Comparison of ENCODE assay signal across 11 mouse cellular contexts in the genomic region with DNA sequence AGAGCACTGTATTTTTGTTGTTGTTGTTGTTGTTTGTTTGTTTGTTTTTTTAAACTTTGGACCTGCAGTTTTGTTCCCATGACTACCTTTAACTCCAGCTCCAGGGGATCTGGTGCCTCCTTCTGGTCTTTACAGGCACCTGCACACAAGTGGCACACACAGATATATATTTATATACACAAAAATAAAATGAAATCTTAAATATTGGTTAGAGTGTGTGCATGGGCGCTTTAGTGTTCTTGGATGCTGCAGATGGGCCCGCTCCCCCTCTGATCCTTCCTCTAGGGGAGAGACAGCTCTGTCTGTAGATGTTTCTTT. TPM values are rescaled to one million over a fixed set of nuclear protein-coding genes. Genes with fewer than 3 reads are reported as not detected.
A peak's percentile ranks its signal among the peaks of the same experiment; 100 is the strongest.
DNase-seq lines count a peak whose midpoint lies in the region; ATAC-seq and TF ChIP-seq lines count a peak whose summit lies in the region.
"Had no signal": no experiment of that assay in that cellular context is flagged by ENCODE, and none has a peak within 500 bp of the region (broad histone marks: within the 10 kb centered on the region; RNA-seq: fewer than 3 reads in every experiment).

No protein-coding gene starts in this region.

- DNase-seq in embryonic facial prominence, embryonic 10.5 days (ENCODE audit: low spot score) = no peak
- DNase-seq in kidney, postnatal 0 days (ENCODE audit: low spot score) = no peak
- DNase-seq in kidney, adult 9 months = no peak
- no peak for DNase-seq in ES-E14 (ENCODE audit: low read depth, low spot score)
- DNase-seq in urinary bladder, adult 18-20 months (ENCODE audit: low spot score in 2 of 2) = no peak
- no peak for DNase-seq in adrenal gland, adult (ENCODE audit: inconsistent age in 2 of 2, low spot score in 1 of 2)
- DNase-seq: gastrocnemius, postnatal 36 days; lung, adult 2 months had no signal

- no peak overlapping the region for H3K9ac ChIP-seq in embryonic facial prominence, embryonic 12.5 days
- H3K9ac ChIP-seq in kidney, postnatal 0 days (ENCODE audit: low read depth, low read length) = no peak overlapping the region
- no peak overlapping the region for H3K9ac ChIP-seq in ES-E14 (ENCODE audit: insufficient read depth, low read depth, low read length, poor library complexity, severe bottlenecking)
- no peak overlapping the region for H3K9ac ChIP-seq in intestine, embryonic 16.5 days (ENCODE audit: low read depth, low read length)
- H3K9ac ChIP-seq: neural tube, embryonic 12.5 days had no signal

- in situ Hi-C loops in ES-E14 (cut with MboI; ENCODE audit: low sequenced_read_pairs in 2 of 2, unreplicated experiment in 2 of 2) = no loop called here

- H3K36me3 ChIP-seq in embryonic facial prominence, embryonic 12.5 days = peaks cover 9% of the 10 kb centered on the region
- H3K36me3 ChIP-seq in embryonic facial prominence, embryonic 10.5 days (replicated peaks) = peaks cover 21% of the 10 kb centered on the region
- peaks cover 7% of the 10 kb centered on the region for H3K36me3 ChIP-seq in kidney, postnatal 0 days (ENCODE audit: insufficient read depth, low read length)
- peaks cover 6% of the 10 kb centered on the region; the same call in 1 of the 2 replicates for H3K36me3 ChIP-seq in ES-E14 (ENCODE audit: control insufficient read depth, insufficient read depth, low read length, poor library complexity, severe bottlenecking)
- H3K36me3 ChIP-seq in intestine, embryonic 16.5 days (ENCODE audit: control insufficient read depth, insufficient read depth, low read length) = peaks cover 4% of the 10 kb centered on the region

- peaks cover 27% of the 10 kb centered on the region for H3K4me1 ChIP-seq in embryonic facial prominence, embryonic 12.5 days
- H3K4me1 ChIP-seq in embryonic facial prominence, embryonic 10.5 days = peaks cover 16% of the 10 kb centered on the region
- H3K4me1 ChIP-seq in kidney, postnatal 0 days (replicated peaks; ENCODE audit: insufficient read depth, low read length) = peaks cover 10% of the 10 kb centered on the region
- peaks cover 23 to 32% of the 10 kb centered on the region in 2 experiments for H3K4me1 ChIP-seq in ES-E14 (ENCODE audit: control insufficient read depth in 2 of 2, insufficient read depth in 2 of 2, low read length in 2 of 2, poor library complexity in 1 of 2)
- H3K4me1 ChIP-seq in intestine, embryonic 16.5 days (ENCODE audit: control insufficient read depth, insufficient read depth, low read length) = peaks cover 44% of the 10 kb centered on the region

- peak; percentile 31; the same call in 1 of the 2 replicates for TF ChIP-seq CTCF in kidney, postnatal 0 days (IDR thresholded peaks at IDR 0.05; ENCODE audit: low read depth)

- H3K27me3 ChIP-seq in embryonic facial prominence, embryonic 12.5 days = no peaks in the 10 kb centered on the region
- H3K27me3 ChIP-seq in embryonic facial prominence, embryonic 10.5 days (replicated peaks; ENCODE audit: low read depth, poor library complexity, severe bottlenecking) = no peaks in the 10 kb centered on the region
- no peaks in the 10 kb centered on the region for H3K27me3 ChIP-seq in kidney, postnatal 0 days (ENCODE audit: insufficient read depth, low read length)
- H3K27me3 ChIP-seq in intestine, embryonic 16.5 days (replicated peaks; ENCODE audit: control insufficient read depth, insufficient read depth, low read length) = no peaks in the 10 kb centered on the region
- H3K27me3 ChIP-seq: neural tube, embryonic 12.5 days had no signal

- ATAC-seq in embryonic facial prominence, embryonic 12.5 days (ENCODE audit: insufficient number of reproducible peaks, insufficient read depth, low FRiP score, low TSS enrichment) = no peak
- no peak for ATAC-seq in kidney, postnatal 0 days (replicated peaks; ENCODE audit: low FRiP score, low read depth)
- ATAC-seq in intestine, embryonic 16.5 days = no peak

- peak overlapping the region; percentile 63; the same call in 1 of the 2 replicates for H3K27ac ChIP-seq in embryonic facial prominence, embryonic 12.5 days
- H3K27ac ChIP-seq in embryonic facial prominence, embryonic 10.5 days (replicated peaks) = no peak overlapping the region
- 0 out of 2 replicates have a peak overlapping the region, but pooled peaks have one; percentile 57 for H3K27ac ChIP-seq in kidney, postnatal 0 days
- peak overlapping the region; percentile 65; the same call in 1 of the 2 replicates for H3K27ac ChIP-seq in ES-E14 (ENCODE audit: insufficient read depth, low read depth, low read length, poor library complexity, severe bottlenecking)
- peak overlapping the region; percentile 62 for H3K27ac ChIP-seq in intestine, embryonic 16.5 days (ENCODE audit: low read length)
- H3K27ac ChIP-seq: neural tube, embryonic 12.5 days had no signal

- H3K4me2 ChIP-seq in embryonic facial prominence, embryonic 12.5 days (replicated peaks) = no peak overlapping the region
- H3K4me2 ChIP-seq in kidney, postnatal 0 days (ENCODE audit: low read length) = no peak overlapping the region
- H3K4me2 ChIP-seq in intestine, embryonic 16.5 days (ENCODE audit: low read depth, low read length) = no peak overlapping the region
- H3K4me2 ChIP-seq: neural tube, embryonic 12.5 days had no signal

- H3K9me3 ChIP-seq in embryonic facial prominence, embryonic 12.5 days = no peaks in the 10 kb centered on the region
- H3K9me3 ChIP-seq in embryonic facial prominence, embryonic 10.5 days = no peaks in the 10 kb centered on the region
- no peaks in the 10 kb centered on the region for H3K9me3 ChIP-seq in kidney, postnatal 0 days (replicated peaks; ENCODE audit: low read length)
- H3K9me3 ChIP-seq in ES-E14 (ENCODE audit: control insufficient read depth, insufficient read depth, low read depth, low read length) = no peaks in the 10 kb centered on the region
- H3K9me3 ChIP-seq in intestine, embryonic 16.5 days (ENCODE audit: control insufficient read depth, low read length) = no peaks in the 10 kb centered on the region
- H3K9me3 ChIP-seq: neural tube, embryonic 12.5 days had no signal

- 98% methylated on average over 2 of the region's 2 CpGs for WGBS in embryonic facial prominence, embryonic 12.5 days
- WGBS in embryonic facial prominence, embryonic 10.5 days = 94% methylated on average over 2 of the region's 2 CpGs
- WGBS in kidney, postnatal 0 days = 93% methylated on average over 2 of the region's 2 CpGs
- 91% methylated on average over 2 of the region's 2 CpGs for WGBS in intestine, embryonic 16.5 days

- no peak overlapping the region for H3K4me3 ChIP-seq in embryonic facial prominence, embryonic 12.5 days
- no peak overlapping the region for H3K4me3 ChIP-seq in embryonic facial prominence, embryonic 10.5 days
- H3K4me3 ChIP-seq in kidney, postnatal 0 days (replicated peaks; ENCODE audit: low read depth, low read length) = no peak overlapping the region
- no peak overlapping the region for H3K4me3 ChIP-seq in ES-E14 (ENCODE audit: insufficient read depth in 1 of 2, low read depth in 1 of 2, low read length in 2 of 2, poor library complexity in 1 of 2, severe bottlenecking in 1 of 2)
- H3K4me3 ChIP-seq in intestine, embryonic 16.5 days (ENCODE audit: low read length) = no peak overlapping the region
- H3K4me3 ChIP-seq: neural tube, embryonic 12.5 days had no signal

TF ChIP-seq in ES-E14, 5 proteins besides CTCF, POLR2A, EP300 and RAD21:
- TF ChIP-seq ZNF384 (IDR thresholded peaks at IDR 0.05; ENCODE audit: low read depth, low read length) (no peak), ZC3H11A (IDR thresholded peaks at IDR 0.05; ENCODE audit: borderline replicate concordance, low read depth, low read length) (no peak), MAFK (IDR thresholded peaks at IDR 0.05; ENCODE audit: insufficient read depth, low read depth, low read length) (no peak), HCFC1 (IDR thresholded peaks at IDR 0.05; ENCODE audit: borderline replicate concordance, insufficient read depth, low read length) (no peak), CHD2 (IDR thresholded peaks at IDR 0.05; ENCODE audit: low read depth, low read length) (no peak)
TF ChIP-seq in ES-E14: peak in this region for 0.

RNA-seq across cellular contexts. Expression of gene Vdac1, which starts 9.4 kb away (rescaled TPM):
- polyA plus RNA-seq in embryonic facial prominence, embryonic 12.5 days (2016; fragmentation: Nextera tagmentation; extraction: Ambion mirVana) = 218 and 222 TPM in 2 replicates
- 204 and 209 TPM in 2 replicates for polyA plus RNA-seq in embryonic facial prominence, embryonic 10.5 days (2016; fragmentation: Nextera tagmentation; extraction: Ambion mirVana)
- polyA plus RNA-seq in kidney, postnatal 0 days (2015; fragmentation: Nextera tagmentation; extraction: Ambion mirVana) = 355 and 398 TPM in 2 replicates
- 238 and 268 TPM in 2 replicates for total RNA-seq in ES-E14 (2012; rRNA removed)
- polyA plus RNA-seq in intestine, embryonic 16.5 days (2015; fragmentation: Nextera tagmentation; extraction: Ambion mirVana) = 311 and 337 TPM in 2 replicates

RNA-seq across cellular contexts. Expression of gene 9530068E07Rik, which starts 26.1 kb away (rescaled TPM):
- polyA plus RNA-seq in embryonic facial prominence, embryonic 12.5 days (2016; fragmentation: Nextera tagmentation; extraction: Ambion mirVana) = 184 and 193 TPM in 2 replicates
- 165 and 169 TPM in 2 replicates for polyA plus RNA-seq in embryonic facial prominence, embryonic 10.5 days (2016; fragmentation: Nextera tagmentation; extraction: Ambion mirVana)
- polyA plus RNA-seq in kidney, postnatal 0 days (2015; fragmentation: Nextera tagmentation; extraction: Ambion mirVana) = 228 and 245 TPM in 2 replicates
- 54.7 and 55.0 TPM in 2 replicates for total RNA-seq in ES-E14 (2012; rRNA removed)
- 144 and 153 TPM in 2 replicates for polyA plus RNA-seq in intestine, embryonic 16.5 days (2015; fragmentation: Nextera tagmentation; extraction: Ambion mirVana)
